Mouse (Mus musculus) C2C12 (cell line): ENCODE results near the gene St6galnac5.

Experiments used
- CEBPB ChIP-seq: IDR thresholded peaks from one replicate; pipeline ENCODE4 v1.6.1; 2011; ENCODE audit warnings: low read depth, mild to moderate bottlenecking, control low read depth, moderate library complexity
- CTCF ChIP-seq: IDR thresholded peaks from one replicate; pipeline ENCODE4 v1.5.1; 2011; ENCODE audit not compliant: control insufficient read depth, insufficient read depth, insufficient read length
- MAX ChIP-seq: IDR thresholded peaks from one replicate; pipeline ENCODE4 v1.6.1; 2011; ENCODE audit warnings: mild to moderate bottlenecking, control low read depth
- MYOD1 ChIP-seq: IDR thresholded peaks from one replicate; pipeline ENCODE4 v1.6.1; 2011; ENCODE audit warnings: low read depth; ENCODE audit not compliant: control insufficient read depth, insufficient read length
- MYOG ChIP-seq: IDR thresholded peaks from one replicate; pipeline ENCODE4 v1.6.1; 2011; ENCODE audit not compliant: control insufficient read depth, insufficient read length; ENCODE audit errors: extremely low read depth
- USF1 ChIP-seq: IDR thresholded peaks from one replicate; pipeline ENCODE4 v1.6.1; 2011; ENCODE audit warnings: low read depth, mild to moderate bottlenecking, control low read depth, moderate library complexity

GRCm38 (mm10) chr3:152919101-152919500 lies 62.9 kb downstream of the St6galnac5 start:
- TF ChIP-seq CTCF = no peak
- TF ChIP-seq MYOD1 = no peak
- TF ChIP-seq MYOG = no peak
- no peak for TF ChIP-seq USF1
- TF ChIP-seq MAX = no peak
- no peak for TF ChIP-seq CEBPB
